Mouse (Mus musculus) forebrain, embryonic 14.5 days (tissue): Measurements from ENCODE around the gene Copa. TPM values are rescaled to one million over a fixed set of nuclear protein-coding genes. Genes with fewer than 3 reads are reported as not detected.
A peak's percentile ranks its signal among the peaks of the same experiment; 100 is the strongest.

Experiments used
- ATAC-seq: fragments of 200-750 bp; cut with Nextera tagmentation; 2 replicates; pipeline ENCODE4 v1.8.0; 2017; ENCODE audit warnings: mild to moderate bottlenecking, moderate library complexity
- DNase-seq: peaks from one replicate; pipeline ENCODE4 v3.0.0-alpha.2; 2015; ENCODE audit warnings: low spot score
- H3K27ac ChIP-seq: fragments of 300-500 bp; sonication (generic); 2 replicates; pipeline ENCODE4 v1.5.1; 2014; ENCODE audit warnings: low read depth, mild to moderate bottlenecking, control low read depth, low read length, moderate library complexity
- H3K27me3 ChIP-seq: fragments of 300-500 bp; sonication (generic); replicated peaks from 2 replicates; pipeline ENCODE4 v1.6.1; 2014; ENCODE audit warnings: low read length, control low read depth, mixed read lengths; ENCODE audit not compliant: control insufficient read depth, insufficient read depth
- H3K36me3 ChIP-seq: fragments of 300-500 bp; sonication (generic); 2 replicates; pipeline ENCODE4 v1.6.1; 2014; ENCODE audit warnings: low read length, control low read depth; ENCODE audit not compliant: control insufficient read depth, insufficient read depth
- H3K4me1 ChIP-seq: fragments of 300-500 bp; sonication (generic); 2 replicates; pipeline ENCODE4 v1.6.1; 2014; ENCODE audit warnings: antibody characterized with exemption, low read length, control low read depth; ENCODE audit not compliant: control insufficient read depth, insufficient read depth
- H3K4me2 ChIP-seq: fragments of 300-500 bp; sonication (generic); 2 replicates; pipeline ENCODE4 v1.6.1; 2014; ENCODE audit warnings: mild to moderate bottlenecking, control low read depth, low read length
- H3K4me3 ChIP-seq: fragments of 300-500 bp; sonication (generic); 2 replicates; pipeline ENCODE4 v1.5.1; 2014; ENCODE audit warnings: low read depth, low read length, control low read depth
- H3K9ac ChIP-seq: fragments of 300-500 bp; sonication (generic); 2 replicates; pipeline ENCODE4 v1.6.1; 2014; ENCODE audit warnings: mild to moderate bottlenecking, low read length, control low read depth, moderate library complexity
- H3K9me3 ChIP-seq: fragments of 300-500 bp; sonication (generic); replicated peaks from 2 replicates; pipeline ENCODE4 v1.6.1; 2016; ENCODE audit warnings: low read length, control low read depth, mixed read lengths; ENCODE audit not compliant: control insufficient read depth
- WGBS: fragments of 180-500 bp; shearing (Covaris S2); extraction: QIAGEN DNeasy Blood & Tissue Kit; methylation state at CpG from one replicate; pipeline ENCODE4 v1.1.7; 2014; 5-methylcytosine and 5-hydroxymethylcytosine counted together
- polyA plus RNA-seq: library from polyadenylated mRNA; unstranded; fragments of >200 nt; fragmentation: Nextera tagmentation; extraction: Ambion mirVana; gene quantifications from 2 replicates; pipeline ENCODE4 v1.2.1, GENCODE M21; 2014

Copa gene
- polyA plus RNA-seq, 1 experiment from 2014 or later = 123 TPM

- Histone ChIP-seq H3K27ac (no peak overlapping the region), H3K4me1 (no peaks in the 10 kb centered on the region), H3K4me3 (no peak overlapping the region), H3K36me3 (peaks cover under 1% of the 10 kb centered on the region; the same call in 1 of the 2 replicates), H3K27me3 (no peaks in the 10 kb centered on the region), H3K9me3 (no peaks in the 10 kb centered on the region), H3K9ac (no peak overlapping the region), H3K4me2 (no peak overlapping the region)
- DNase-seq = no peak
- WGBS = 88% methylated on average over 1 of the region's 1 CpGs
- ATAC-seq = no peak
Measured at GRCm38 (mm10) chr1:172140825-172141224, 58.5 kb downstream of the Copa start.

- WGBS = 83% methylated on average over 3 of the region's 3 CpGs
- no peaks in the 10 kb centered on the region for H3K27me3 ChIP-seq
- H3K27ac ChIP-seq = no peak overlapping the region
- DNase-seq (no peak), ATAC-seq (no peak)
- no peak overlapping the region for H3K4me2 ChIP-seq
- no peaks in the 10 kb centered on the region for H3K4me1 ChIP-seq
- H3K36me3 ChIP-seq = no peaks in the 10 kb centered on the region
- no peak overlapping the region for H3K9ac ChIP-seq
- no peaks in the 10 kb centered on the region for H3K9me3 ChIP-seq
- H3K4me3 ChIP-seq = no peak overlapping the region
Measured at GRCm38 (mm10) chr1:172141529-172141928, 59.2 kb downstream of the Copa start.

- ATAC-seq (0 out of 2 replicates have a peak, but pooled peaks have one; percentile 29), DNase-seq (peak; percentile 78)
- WGBS = 35% methylated on average over 1 of the region's 1 CpGs
- peaks cover 4% of the 10 kb centered on the region for H3K4me1 ChIP-seq
- no peaks in the 10 kb centered on the region for H3K9me3 ChIP-seq
- H3K27me3 ChIP-seq = no peaks in the 10 kb centered on the region
- H3K36me3 ChIP-seq = no peaks in the 10 kb centered on the region
- no peak overlapping the region for H3K4me2 ChIP-seq
- H3K9ac ChIP-seq = no peak overlapping the region
- no peak overlapping the region for H3K4me3 ChIP-seq
- no peak overlapping the region for H3K27ac ChIP-seq
Measured at GRCm38 (mm10) chr1:172143570-172143969, 61.2 kb downstream of the Copa start.

GRCm38 (mm10) chr1:172147835-172148278 lies 65.5 kb downstream of the Copa start, which contains the start of gene Dcaf8:
Gene Dcaf8, plus strand, starts transcription at chr1:172148084.
- WGBS = under 1% methylated on average over 39 of the region's 42 CpGs
- H3K4me2 ChIP-seq = peak within 1 kb of the TSS; percentile 82

GRCm38 (mm10) chr1:172148279-172148954 lies 66.1 kb downstream of the Copa start:
- peaks cover 14% of the 10 kb centered on the region for H3K4me1 ChIP-seq
- H3K9me3 ChIP-seq = no peaks in the 10 kb centered on the region
- no peaks in the 10 kb centered on the region for H3K27me3 ChIP-seq
- H3K36me3 ChIP-seq = peaks cover 29% of the 10 kb centered on the region
- peak overlapping the region; percentile 99 for H3K9ac ChIP-seq
- WGBS = under 1% methylated on average over 40 of the region's 40 CpGs
- ATAC-seq (peak; percentile 56), DNase-seq (peak; percentile 46)
- H3K4me2 ChIP-seq = peak overlapping the region; percentile 82
- H3K4me3 ChIP-seq = peak overlapping the region; percentile 96
- H3K27ac ChIP-seq = peak overlapping the region; percentile 93

More at GRCm38 (mm10) chr1:172147835-172148278, 65.5 kb downstream of the Copa start, which contains the start of gene Dcaf8:
- Histone ChIP-seq H3K36me3 (peaks cover 24% of the 10 kb centered on the region), H3K4me1 (peaks cover 14% of the 10 kb centered on the region), H3K4me3 (peak within 1 kb of the TSS; percentile 96), H3K27me3 (no peaks in the 10 kb centered on the region), H3K9me3 (no peaks in the 10 kb centered on the region), H3K27ac (peak within 1 kb of the TSS; percentile 93), H3K9ac (peak within 1 kb of the TSS; percentile 99)
- DNase-seq (peak; percentile 98), ATAC-seq (peak; percentile 99)

- peak overlapping the region; percentile 99 for H3K9ac ChIP-seq
- peak overlapping the region; percentile 82 for H3K4me2 ChIP-seq
- no peaks in the 10 kb centered on the region for H3K9me3 ChIP-seq
- ATAC-seq (no peak), DNase-seq (peak; percentile 8)
- peaks cover 37% of the 10 kb centered on the region for H3K36me3 ChIP-seq
- H3K4me1 ChIP-seq = peaks cover 14% of the 10 kb centered on the region
- 6% methylated on average over 19 of the region's 19 CpGs for WGBS
- peak overlapping the region; percentile 96 for H3K4me3 ChIP-seq
- peak overlapping the region; percentile 93; the same call in 1 of the 2 replicates for H3K27ac ChIP-seq
- no peaks in the 10 kb centered on the region for H3K27me3 ChIP-seq
Measured at GRCm38 (mm10) chr1:172148955-172149815, 66.9 kb downstream of the Copa start.

GRCm38 (mm10) chr1:172154536-172154935 lies 72.2 kb downstream of the Copa start:
- DNase-seq (no peak), ATAC-seq (no peak)
- H3K27me3 ChIP-seq = no peaks in the 10 kb centered on the region
- no peak overlapping the region for H3K4me2 ChIP-seq
- no peaks in the 10 kb centered on the region for H3K9me3 ChIP-seq
- peaks cover 58% of the 10 kb centered on the region for H3K36me3 ChIP-seq
- no peak overlapping the region for H3K9ac ChIP-seq
- no peak overlapping the region for H3K4me3 ChIP-seq
- H3K4me1 ChIP-seq = peaks cover 4% of the 10 kb centered on the region
- WGBS = 99% methylated on average over 3 of the region's 3 CpGs
- H3K27ac ChIP-seq = no peak overlapping the region

- no peak overlapping the region for H3K4me2 ChIP-seq
- DNase-seq = no peak
- no peak for ATAC-seq
- H3K27ac ChIP-seq = no peak overlapping the region
- no peak overlapping the region for H3K9ac ChIP-seq
- WGBS = 91% methylated on average over 3 of the region's 3 CpGs
- peaks cover 52% of the 10 kb centered on the region for H3K36me3 ChIP-seq
- H3K4me1 ChIP-seq = no peaks in the 10 kb centered on the region; the same call in 1 of the 2 replicates
- no peaks in the 10 kb centered on the region for H3K27me3 ChIP-seq
- no peak overlapping the region for H3K4me3 ChIP-seq
- H3K9me3 ChIP-seq = no peaks in the 10 kb centered on the region
Measured at GRCm38 (mm10) chr1:172155518-172155917, 73.2 kb downstream of the Copa start.
